Mouse (Mus musculus): ENCODE measurements around the gene Gm3194.
"Not testable (repeated sequence)": the region's sequence is repeated elsewhere in the genome, so short reads cannot be mapped to it uniquely, and the experiment has no call there.

DNA sequence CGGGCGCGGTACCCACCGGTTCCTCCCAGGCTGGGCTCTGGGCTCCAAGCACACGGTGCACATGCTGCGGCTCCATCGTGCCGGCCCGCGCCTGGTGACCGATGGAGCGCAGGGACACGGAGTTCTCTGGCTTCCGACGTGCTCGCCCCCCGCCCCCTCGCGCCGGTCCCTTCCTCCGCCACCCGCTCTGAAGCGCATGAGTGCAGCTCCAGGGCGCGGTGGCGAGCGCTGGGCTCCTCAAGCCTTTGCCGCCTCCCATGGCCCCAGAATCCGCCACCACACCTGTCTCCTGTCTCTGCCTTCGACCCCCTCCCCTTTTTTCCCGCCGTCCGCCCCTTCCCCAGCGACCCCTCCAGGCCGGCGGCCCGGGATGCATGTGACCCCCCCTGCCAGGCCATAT lies 66.3 kb downstream of the Gm3194 start, which contains the start of gene Gm3500:
- not testable (repeated sequence) for TF ChIP-seq CTCF (IDR thresholded peaks at IDR 0.05; ENCODE audit: low read depth, low read length); POLR2A (IDR thresholded peaks at IDR 0.05; ENCODE audit: extremely low read depth, insufficient read depth, low read length)
